Mouse (Mus musculus) kidney, postnatal 25 days (tissue): ENCODE data around the gene Aplp2.
A peak's percentile ranks its signal among the peaks of the same experiment; 100 is the strongest.

Experiments used
- DNase-seq, 2 experiments: peaks; one replicate each; pipeline ENCODE4 v3.0.0; 2021; ENCODE audit warnings: mixed read lengths in 2 of 2

The Aplp2 gene

DNA sequence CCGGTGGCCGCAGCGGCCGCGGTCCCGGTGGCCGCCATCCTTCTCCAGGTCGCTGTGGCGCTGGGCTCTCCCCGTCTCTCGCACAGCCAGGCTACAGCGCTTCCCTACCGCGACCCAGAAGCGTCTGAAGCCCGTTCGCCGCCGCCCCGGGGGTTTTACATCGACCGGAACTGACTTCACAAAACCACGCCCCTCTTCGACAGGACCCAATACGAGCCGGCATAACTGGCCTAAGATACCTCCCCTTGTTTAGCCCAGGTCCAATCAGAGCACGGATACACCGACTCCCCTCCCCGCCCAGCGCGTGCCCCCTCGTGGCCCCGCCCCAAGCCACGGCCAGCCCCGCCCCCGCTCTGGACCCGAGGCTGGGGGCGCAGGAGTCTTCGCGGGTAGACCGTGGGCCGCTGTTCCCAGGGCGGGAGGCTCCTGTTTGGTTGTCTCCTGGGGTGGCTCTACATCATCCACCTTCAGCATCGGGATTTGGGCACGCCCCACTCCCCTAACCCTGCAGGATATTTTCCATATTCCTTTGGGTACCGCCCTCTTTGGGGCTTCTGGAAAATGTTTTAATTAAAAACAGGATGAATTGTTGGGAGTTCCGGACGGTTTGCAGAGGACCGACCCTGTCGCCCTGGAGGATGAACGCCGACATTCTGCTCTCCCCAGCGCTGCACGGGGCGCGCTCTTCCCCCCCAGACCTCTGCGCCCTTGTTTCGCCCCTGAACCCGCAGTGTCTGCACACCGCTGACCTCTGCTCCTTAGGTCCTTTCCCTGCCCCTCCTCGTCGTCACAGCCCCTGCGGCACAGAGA lies at the start of gene Aplp2:
TSS of gene Aplp2 (minus strand) at position 126 of the 810 bp plus-strand sequence.
- peak; percentile 99 for DNase-seq

DNA sequence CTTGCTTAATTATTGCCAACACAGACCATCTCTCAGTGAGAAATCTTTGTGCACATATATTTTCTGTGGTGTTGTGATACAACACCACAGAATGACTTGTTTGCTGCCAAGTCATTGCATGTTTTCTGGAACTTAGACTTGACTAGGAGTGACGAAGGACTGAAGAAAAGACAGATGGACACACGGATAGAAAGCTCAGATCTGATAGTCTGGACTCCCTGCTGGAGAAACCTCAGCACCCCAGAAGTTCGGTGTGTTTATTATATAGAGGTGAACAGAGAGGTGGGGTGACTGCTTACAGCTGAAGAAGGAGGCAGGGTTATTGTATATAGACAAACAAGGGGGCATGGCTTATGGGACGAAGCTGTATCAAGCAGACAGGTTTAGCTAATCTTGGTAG lies 48.6 kb upstream of the Aplp2 start:
- DNase-seq: no peak

DNA sequence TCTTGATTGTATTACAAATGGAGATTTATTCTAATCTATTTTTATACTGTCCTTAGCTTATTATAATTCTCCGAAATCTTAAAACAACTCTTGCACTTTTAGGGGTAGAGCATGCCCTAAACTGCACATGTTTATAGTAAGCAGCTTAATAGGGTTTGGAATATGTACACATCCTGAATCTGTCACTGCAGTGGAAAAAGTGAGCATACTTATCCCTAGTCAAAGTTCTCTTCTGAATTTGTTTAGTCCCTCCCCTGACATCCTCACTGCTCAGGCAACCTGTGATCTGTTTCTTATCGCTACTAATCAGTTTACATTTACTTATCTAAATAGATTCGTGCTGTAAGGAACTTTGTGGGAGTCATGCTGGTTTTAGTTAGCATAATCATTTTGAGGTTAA lies 46.6 kb upstream of the Aplp2 start:
- no peak for DNase-seq

DNA sequence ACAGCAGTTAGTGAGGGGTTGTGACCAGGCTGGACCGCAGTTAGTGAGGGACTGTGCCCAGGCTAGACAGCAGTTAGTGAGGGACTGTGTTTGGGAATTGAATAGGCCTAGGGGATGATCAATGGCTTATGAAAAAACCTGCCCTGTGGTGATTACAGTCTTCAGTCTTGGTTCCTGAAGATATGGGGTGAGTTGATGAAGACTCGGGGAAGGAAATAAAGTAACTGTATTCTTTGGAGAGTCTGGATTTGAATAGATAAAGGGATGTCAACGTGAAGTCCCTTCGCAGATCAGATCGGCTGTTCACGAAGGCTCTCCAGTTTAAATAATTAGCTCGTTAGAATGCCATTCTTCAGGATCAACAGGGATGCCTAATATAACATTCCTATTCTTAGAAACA lies 44.3 kb upstream of the Aplp2 start:
- no peak for DNase-seq

DNA sequence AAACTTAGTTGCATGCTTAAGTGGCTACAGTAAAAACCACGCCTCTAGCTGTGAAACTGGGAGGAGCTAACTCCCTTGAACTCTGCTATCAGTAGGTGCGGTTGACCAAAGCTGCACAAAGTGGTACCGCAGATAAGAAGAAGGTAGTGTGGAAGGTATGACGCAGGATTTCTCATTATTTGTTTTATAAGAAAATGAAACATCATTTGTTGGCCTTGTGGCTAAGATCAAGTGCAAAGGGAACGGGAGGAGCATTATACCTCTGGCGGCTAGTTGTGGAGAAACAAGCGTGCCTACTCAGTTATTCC lies 43.0 kb upstream of the Aplp2 start:
- DNase-seq: no peak

DNA sequence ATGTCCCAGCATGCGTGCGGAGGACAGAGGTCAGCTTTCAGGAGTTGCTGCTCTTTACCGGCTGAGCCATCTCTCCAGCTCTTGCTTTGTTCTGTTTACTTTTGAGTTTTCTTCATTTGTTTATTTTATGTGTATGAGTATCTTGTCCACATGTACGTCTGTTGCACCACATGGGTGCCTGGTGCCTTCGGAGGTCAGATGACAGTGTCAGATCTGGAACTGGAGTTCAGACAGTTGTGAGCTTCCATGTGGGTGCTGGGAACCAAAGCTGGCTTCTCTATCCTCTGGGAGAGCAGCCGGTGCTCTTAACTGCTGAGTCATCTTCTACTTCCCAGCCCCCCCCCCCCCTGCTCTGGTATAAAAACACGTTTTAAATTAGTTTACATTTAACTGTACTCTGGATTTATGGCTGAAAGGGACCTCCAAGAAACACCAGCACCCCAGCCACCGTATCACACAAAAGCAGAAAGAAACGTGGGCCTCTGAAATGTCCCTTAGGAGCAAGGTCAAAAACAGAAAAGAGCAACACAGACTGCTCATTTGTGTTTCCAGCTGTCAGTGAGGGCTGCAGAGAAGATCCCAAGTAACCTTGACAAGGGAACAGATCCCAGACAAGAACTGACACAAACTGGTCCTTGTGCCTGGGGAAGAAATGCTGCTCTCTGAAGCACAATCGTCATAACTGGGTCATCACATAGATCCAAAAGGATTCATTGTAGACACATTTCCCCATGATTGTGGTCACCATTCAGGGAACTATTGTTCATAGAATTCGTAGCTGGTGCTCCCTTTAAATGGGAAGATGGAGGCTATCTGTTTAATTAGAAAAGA lies 42.5 kb upstream of the Aplp2 start:
- no peak for DNase-seq

DNA sequence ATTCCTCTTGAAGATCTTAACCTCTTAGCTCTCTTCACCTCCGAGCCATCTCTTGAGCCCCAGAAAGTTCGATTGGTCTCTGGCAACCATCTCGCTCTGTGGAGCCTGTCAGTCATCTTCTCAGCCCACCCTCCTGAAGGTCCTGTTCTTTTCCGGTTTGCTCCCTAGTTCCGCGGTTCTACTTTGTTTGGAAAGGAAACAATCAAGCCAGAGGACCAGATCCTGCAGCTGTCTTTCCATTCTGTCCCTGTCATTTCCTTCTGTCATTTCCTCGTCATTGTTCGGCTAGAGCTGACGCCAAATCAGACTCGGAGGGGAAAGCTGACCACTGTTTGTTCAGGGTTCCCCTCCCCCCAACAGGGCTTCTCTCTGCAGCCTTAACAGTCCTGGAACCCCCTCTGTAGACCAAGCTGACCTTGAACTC lies 41.7 kb upstream of the Aplp2 start:
- peak; percentile 21 to 51 for DNase-seq

DNA sequence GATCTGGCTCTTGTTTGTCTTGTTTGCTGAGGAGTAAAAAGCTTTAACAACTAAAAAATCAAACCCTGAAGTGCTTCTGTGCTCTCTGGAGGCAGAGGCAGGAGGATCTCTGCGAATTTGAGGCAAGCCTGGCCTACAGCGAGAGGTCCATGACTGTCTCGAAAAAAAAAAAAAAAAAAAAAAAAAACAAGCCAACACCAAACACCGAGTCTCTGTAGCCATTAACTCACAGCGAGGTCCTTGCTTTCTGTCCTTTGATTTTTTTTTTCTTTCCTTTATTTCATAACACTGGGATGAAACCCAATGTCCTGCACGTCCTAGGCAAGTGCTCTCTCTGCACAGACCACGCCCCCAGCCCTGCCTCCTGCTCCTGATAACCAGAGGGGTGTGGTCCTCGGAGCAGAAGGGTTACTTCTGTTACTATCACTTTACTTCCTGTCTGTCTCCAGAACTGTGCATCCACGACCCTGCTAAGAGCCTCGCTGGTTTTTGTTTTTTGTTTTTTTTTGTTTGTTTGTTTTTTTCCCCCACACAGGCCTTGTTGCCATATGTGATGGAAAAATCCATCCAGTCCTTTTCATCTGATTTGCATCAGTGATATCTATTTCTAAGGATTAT lies 40.7 kb upstream of the Aplp2 start:
- peak; percentile 50 to 64 for DNase-seq

DNA sequence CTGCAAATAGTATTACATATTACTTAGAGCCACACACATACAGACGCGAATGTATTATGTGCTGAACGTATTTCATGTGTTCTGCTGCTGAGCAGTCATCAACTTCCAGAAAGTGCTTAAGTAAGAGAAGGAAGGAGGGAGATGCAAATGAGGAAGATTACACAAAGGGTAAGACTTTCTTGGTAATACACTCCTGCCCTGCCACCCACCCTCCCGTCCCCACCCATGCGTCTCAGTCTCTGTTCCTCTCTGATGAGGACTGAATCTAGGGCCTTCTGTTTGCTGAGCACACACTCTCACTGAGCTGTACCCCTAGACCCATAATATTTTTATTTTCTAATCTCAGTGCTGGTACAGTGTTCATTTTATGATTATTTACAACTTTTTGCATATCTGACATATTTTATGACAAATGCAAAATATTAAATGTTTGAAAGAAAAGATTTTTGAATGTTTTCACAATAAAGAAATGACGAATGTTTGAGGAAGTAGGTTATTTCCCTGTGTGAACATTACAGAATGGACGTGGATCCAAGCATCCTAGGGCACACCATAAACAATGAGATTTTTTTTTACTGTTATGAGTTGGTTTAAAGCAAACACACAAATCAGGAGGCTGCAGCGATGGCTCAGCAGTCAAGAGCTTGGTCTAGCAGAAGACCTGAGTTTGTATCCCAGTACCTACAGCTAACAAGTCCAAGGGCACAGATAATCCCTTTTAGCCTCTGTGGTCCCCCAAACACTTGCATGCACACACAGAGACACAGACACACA lies 36.0 kb upstream of the Aplp2 start:
- no peak for DNase-seq

DNA sequence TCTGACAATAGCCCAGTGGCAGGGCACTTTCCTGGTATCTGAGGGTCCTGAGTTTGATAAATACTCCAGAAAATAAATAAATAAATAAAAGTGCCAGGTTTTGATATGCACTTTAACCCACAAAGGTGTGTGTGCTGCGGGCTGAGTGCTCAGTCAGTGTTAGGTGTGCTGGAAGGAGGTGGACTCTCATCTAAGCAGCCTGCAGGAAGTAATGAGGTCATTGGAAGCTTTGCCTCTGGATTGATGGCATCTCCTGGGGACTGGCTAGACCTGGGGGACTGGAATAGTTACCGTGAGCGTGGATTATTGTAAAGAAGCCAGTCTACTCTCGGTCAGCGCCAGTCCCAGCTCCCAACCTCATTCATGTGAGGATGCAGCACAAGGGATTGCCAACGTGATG lies 34.8 kb upstream of the Aplp2 start:
- DNase-seq: no peak

DNA sequence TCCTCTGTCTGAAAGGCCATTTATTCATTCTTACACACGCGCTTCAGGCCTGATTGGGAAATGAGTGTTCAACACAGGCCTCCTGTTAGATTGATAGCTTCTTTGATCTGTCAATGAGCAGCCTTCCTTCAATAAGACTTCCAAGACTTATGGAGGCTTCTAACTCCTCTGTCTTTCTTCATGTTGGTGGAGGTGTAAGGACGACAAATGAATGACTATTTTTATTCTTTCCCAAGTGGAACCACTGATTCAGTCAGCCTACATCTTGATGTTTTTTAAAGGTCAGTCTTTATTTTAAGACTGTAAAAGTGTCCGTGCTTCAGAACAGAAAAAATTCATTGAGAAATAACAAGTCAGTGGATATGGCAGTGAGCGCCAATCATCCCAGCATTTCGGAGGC lies 33.4 kb upstream of the Aplp2 start:
- no peak for DNase-seq

DNA sequence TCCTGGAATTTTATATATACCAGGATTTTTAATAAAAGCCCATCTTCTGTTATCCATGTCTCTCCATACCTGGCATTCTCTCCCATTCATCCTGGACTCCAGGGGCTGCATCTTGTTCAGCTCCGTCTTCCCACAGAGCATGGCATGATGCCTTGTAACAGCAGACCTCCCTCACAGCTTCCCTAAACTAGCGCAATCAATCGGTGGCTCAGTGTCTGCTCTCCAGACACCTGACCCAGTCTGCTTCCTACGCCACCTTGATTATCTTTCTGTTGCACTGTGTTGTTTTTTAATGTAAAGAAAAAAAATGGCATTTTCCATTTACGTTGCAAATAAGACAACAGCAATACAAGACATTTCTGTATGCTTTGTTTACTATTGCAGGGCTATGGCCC lies 32.3 kb upstream of the Aplp2 start:
- DNase-seq: no peak

DNA sequence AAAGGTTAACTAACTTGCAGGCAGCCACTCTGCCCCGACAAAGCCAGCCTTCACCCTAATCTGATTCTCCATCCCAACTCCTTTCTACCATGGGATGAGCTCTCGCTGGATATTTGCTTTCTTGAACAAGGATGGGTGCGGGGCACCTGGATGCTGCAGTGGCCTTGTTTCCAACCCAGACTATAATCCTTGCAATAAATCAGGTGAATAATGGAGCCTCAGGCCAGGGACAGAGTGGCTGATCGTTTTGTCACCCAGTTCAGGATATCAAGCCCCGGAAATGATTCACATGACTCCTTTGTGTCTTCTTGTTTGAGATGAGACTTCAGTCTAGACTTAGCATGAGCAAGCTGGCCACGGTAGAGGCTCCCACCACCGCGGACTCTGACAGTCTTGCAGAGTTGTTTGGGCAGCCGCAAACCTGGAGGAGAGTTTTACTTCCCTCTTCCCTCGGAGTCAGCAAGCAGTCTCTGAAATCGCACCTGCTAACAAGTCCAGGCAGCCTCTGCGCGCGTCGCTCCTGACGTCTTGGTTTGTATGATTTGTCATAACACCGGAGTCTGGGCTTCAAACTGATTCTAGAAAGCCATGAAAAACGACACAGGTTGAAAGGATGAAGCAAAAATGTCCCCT lies 31.8 kb upstream of the Aplp2 start:
- DNase-seq: no peak

DNA sequence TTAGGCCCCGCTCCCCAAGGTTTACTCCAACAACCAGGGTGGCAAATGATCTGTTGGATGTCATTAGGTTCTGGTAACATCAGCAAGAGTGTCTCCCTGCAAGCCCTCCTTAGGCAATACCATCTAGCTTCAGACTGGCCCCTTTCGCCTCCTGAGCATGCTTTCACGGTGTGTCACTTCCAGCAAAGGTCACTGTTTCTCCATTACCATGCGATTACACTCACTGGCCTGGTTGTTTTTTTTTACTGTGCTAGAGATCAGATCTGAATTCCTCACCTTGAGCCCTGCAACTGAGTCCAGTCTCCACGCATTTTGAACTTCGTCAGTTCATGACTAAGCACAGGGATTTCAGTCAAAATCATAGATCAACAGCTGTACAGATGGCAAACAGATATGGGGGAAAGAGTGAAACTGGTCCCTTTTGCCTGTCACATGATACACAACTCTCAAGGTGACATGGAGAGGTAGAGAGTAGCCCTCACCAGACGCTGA lies 29.6 kb upstream of the Aplp2 start:
- no peak for DNase-seq

DNA sequence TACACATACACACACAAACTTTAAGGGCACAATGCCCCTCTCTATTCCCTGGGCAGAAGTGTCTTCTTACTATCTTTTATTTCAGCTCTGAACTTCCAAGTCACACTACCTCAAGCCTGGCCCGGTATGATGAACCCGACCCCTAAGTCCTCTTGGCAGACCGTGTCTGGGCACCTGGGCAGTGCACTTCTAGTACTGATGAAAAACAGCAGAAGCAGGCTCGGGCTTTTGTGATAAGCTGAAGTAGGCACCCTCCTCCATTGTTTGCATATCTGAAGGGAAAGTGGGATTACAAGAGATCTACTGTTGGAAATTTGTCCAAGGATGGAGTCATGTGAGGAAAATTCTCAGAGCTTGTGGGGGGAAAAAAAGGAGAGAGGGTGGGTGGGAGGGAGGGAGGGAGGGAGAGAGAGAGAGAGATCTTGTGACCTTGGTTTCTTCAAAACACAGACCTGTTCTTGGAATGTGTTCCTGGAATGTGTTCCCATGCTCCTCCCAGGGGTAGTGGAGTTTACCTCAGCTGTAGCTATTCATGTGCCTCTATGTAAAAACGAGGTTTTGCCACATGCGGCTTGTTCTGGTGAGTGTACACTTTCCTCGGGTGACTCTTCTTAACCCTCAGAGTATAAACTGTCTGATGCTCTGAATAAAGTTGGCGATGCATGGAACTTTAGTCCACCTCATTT lies 29.1 kb upstream of the Aplp2 start:
- DNase-seq: no peak

DNA sequence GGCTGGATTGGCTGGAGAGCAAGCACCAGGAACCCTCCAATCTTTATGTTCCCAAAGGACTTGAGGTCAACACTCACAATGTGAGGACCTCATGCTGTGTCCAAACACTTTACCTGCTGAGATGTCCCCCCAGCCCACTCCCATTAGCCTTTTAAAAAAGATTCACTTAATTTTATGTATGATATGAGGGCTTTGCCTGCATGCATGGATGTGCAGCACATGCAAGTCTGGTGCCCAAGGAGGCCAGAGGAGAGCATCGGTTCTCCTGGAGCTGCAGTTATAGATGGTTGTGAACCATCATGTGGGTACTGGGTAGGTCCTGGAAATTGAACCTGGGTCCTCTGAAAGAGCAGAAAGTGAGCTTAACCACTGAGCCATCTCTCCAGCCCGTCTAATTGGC lies 27.9 kb upstream of the Aplp2 start:
- no peak for DNase-seq

DNA sequence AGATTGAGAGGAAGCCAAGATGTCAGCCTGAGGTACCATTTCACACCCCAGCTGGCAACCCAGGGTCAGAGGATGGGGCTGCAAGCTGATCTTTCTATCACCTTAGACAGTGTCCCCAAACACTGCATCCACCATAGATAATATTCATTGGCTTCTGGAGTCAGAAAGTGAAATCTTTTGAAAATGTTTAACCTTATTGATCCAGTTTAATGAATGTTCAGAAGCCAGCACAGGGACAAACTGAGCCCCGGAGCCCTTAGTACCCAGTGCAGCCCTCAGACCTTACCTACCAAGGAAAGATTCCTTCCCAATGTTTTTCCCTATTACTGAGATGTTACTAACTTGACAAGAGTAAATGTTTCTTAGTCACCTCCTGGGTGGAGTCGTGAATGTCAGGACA lies 26.9 kb upstream of the Aplp2 start:
- no peak for DNase-seq

DNA sequence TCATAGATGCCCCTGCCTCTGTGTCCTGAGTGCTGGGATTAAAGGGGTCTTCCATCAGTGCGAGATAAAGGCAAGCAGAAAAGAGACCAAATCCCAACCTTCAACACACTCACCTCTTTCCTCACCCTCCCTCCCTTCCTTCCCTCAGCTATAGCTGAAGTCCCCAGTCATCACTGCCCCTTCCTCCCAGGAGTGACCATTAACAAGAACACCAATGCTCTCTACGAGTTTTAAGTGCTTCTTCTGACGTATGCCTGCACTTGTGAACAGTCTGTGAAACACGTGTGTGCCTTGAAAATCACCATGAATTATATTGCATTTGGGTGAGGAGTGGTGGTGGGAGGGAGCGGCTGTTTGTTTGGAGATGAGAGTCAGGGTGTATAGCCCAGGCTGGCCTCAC lies 24.5 kb upstream of the Aplp2 start:
- no peak for DNase-seq

DNA sequence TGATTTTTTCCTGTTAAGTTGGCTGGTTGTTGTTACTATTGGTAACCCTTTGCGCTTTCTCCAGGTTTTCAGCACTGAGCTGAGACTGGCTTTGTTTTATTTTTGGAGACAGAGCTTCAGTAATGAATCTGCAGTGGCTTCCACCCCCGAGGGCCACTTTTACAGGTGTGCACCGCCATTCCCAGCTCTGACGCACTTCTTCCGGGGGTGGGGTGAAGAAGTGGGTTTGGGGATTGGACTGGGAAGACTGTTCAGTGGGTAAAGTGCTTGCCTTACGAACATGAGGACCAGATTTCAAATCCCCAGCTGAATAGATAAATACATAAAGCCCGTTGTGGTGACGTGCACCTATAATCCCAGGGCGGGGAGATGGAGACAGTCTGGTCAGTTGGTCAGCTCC lies 23.9 kb upstream of the Aplp2 start:
- no peak for DNase-seq

DNA sequence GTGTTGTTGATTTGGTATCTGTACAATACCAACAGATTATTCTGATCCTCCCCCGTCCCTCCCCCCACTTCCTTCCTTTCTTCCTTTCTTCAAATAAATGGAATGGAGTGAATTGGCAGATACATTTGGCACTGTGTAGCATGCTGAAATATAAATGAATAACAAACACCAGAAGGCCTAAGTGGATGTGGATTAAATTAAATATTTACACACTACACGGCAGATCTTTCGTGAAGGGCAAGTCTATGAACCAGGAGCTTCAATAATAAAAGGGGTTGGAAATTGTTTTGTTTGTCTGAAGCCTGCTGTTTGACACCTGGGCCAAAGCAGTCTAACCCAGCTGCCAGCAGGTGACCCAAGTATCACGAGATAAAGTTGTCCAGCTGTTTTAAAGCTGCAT lies 23.4 kb upstream of the Aplp2 start:
- no peak for DNase-seq

DNA sequence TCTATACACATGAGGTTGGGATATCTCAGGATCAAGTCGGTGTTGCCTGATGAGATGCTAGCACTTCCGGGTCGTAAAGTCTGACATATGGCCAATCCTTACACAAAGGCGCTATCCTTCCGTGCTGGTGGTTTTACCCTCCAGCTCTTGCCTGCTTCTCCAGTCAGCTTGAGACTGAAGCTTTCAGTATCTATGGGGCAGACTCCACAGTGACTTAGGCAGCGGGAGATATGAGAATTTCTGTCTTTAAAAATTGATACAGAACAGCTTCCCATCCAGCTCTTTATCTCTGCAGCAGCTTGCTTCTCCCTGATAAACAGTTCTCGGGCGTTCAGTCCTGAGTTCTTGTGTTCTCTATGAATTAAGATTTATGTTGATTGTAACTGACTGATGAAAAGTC lies 14.9 kb upstream of the Aplp2 start:
- no peak for DNase-seq

DNA sequence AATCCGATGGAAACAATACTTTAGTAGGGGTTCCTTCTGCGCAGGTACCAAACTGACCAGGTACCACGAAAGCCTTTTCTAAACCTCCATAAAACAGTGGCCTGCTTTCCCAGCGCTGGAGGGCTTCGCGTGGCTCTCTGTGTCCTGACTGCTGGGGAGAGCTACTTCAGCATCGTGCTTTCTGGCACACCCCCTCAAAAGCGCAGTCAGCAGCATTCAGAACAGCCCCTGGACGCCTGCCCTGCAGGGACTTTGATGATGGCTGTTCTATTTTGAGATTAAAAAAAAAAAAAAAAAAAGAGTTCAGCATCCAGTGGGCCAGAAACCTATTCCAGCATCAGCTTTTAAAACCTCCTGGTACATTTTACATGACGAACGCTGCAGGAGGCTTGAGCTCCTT lies 14.2 kb upstream of the Aplp2 start:
- DNase-seq: no peak
